Mouse (Mus musculus): Measurements from ENCODE around the gene Tas2r130. TPM values are rescaled to one million over a fixed set of nuclear protein-coding genes. Genes with fewer than 3 reads are reported as not detected.

The Tas2r130 gene
- polyA plus RNA-seq (2021; fragmentation: Nextera tagmentation) = not detected in 2 replicates
- long read RNA-seq, experiment 1 = 0 reads
- long read RNA-seq, experiment 2 = 0 reads

GRCm38 (mm10) chr6:131630812-131631211 is at the start of gene Tas2r130:
Gene Tas2r130 (minus strand): TSS chr6:131630912.

GRCm38 (mm10) chr6:131678786-131679185 is 48.1 kb upstream of the Tas2r130 start, which contains the start of gene Tas2r106:
Gene Tas2r106 (minus strand): TSS chr6:131678886.

GRCm38 (mm10) chr6:131660049-131660448 is 29.3 kb upstream of the Tas2r130 start, which contains the start of gene Tas2r107:
Gene Tas2r107 (minus strand): TSS chr6:131660149.

Other genes with a start within 250 kb of the Tas2r130 start
- 4.4 and 5.4 TPM in 2 replicates for gene Ybx3, start 242.4 kb downstream of the Tas2r130 start, polyA plus RNA-seq (2021; fragmentation: Nextera tagmentation)
- gene 5430401F13Rik, start 144.5 kb downstream of the Tas2r130 start, polyA plus RNA-seq (2021; fragmentation: Nextera tagmentation) = not detected in 2 replicates
- not detected in 2 replicates for gene Gm6619, start 144.5 kb downstream of the Tas2r130 start, polyA plus RNA-seq (2021; fragmentation: Nextera tagmentation)
- gene Tas2r107, start 29.2 kb upstream of the Tas2r130 start, polyA plus RNA-seq (2021; fragmentation: Nextera tagmentation) = not detected in 2 replicates
- gene Tas2r106, start 48.0 kb upstream of the Tas2r130 start, polyA plus RNA-seq (2021; fragmentation: Nextera tagmentation) = not detected in 2 replicates
- gene Tas2r104, start 54.8 kb upstream of the Tas2r130 start, polyA plus RNA-seq (2021; fragmentation: Nextera tagmentation) = not detected in 2 replicates
- not detected in 2 replicates for gene Tas2r105, start 56.6 kb upstream of the Tas2r130 start, polyA plus RNA-seq (2021; fragmentation: Nextera tagmentation)
- not detected in 2 replicates for gene Tas2r114, start 59.2 kb upstream of the Tas2r130 start, polyA plus RNA-seq (2021; fragmentation: Nextera tagmentation)